Mouse (Mus musculus) kidney, adult 11 months (tissue): ENCODE measurements around the gene Olfr361.
"Not testable (repeated sequence)": the region's sequence is repeated elsewhere in the genome, so short reads cannot be mapped to it uniquely, and the experiment has no call there.

Experiments used
- DNase-seq: peaks from one replicate; pipeline ENCODE4 v3.0.0; 2022

Gene Olfr361

GRCm38 (mm10) chr2:37089190-37089589 is at the start of gene Olfr361:
Olfr361 (minus strand) TSS chr2:37089290.
- not testable (repeated sequence) for DNase-seq

GRCm38 (mm10) chr2:37117810-37118209 is 28.7 kb upstream of the Olfr361 start, which contains the start of gene Olfr362:
Olfr362 (minus strand) TSS chr2:37117910.
- DNase-seq: no peak

DNA sequence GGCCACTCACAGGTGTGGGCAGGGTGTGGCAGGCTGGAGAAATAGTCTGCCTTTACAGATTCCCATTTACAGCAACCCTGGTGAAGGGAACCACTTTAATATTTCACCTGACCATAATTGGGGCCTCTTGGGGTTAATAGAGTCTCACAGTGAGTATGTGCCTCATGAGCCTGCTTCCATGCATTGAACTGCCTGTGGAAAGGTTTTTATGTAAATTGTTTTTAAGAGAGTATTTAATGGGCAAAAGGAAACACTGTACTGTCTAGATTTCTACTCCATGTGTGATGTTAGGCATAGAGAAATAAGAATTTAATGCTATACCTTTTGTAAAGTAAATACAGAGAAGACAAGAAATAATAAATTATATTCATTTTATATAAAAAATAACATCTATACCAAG is 23.6 kb downstream of the Olfr361 start, which contains the start of gene Olfr360:
Gene Olfr360, plus strand, starts transcription at position 301 of the 400 bp plus-strand sequence.
- DNase-seq: no peak
